Mouse (Mus musculus) heart, embryonic 11.5 days (tissue): ENCODE data around the gene Adprhl1. TPM values are rescaled to one million over a fixed set of nuclear protein-coding genes. Genes with fewer than 3 reads are reported as not detected.
A peak's percentile ranks its signal among the peaks of the same experiment; 100 is the strongest.

ENCODE experiments used
- ATAC-seq: fragments of 200-750 bp; cut with Nextera tagmentation; replicated peaks from 2 replicates; pipeline ENCODE4 v1.8.0; 2017; ENCODE audit warnings: moderate library complexity; ENCODE audit not compliant: insufficient number of reproducible peaks, low FRiP score, low TSS enrichment
- H3K27ac ChIP-seq: fragments of 300-500 bp; sonication (generic); 2 replicates; pipeline ENCODE4 v1.5.1; 2014; ENCODE audit warnings: mild to moderate bottlenecking, low read depth, low read length
- H3K27me3 ChIP-seq: fragments of 300-500 bp; sonication (generic); 2 replicates; pipeline ENCODE4 v1.6.1; 2014; ENCODE audit warnings: mild to moderate bottlenecking, low read length, mixed read lengths; ENCODE audit not compliant: control insufficient read depth, insufficient read depth
- H3K36me3 ChIP-seq: fragments of 300-500 bp; sonication (generic); 2 replicates; pipeline ENCODE4 v1.6.1; 2014; ENCODE audit warnings: mild to moderate bottlenecking, low read length, moderate library complexity, mixed read lengths; ENCODE audit not compliant: control insufficient read depth, insufficient read depth
- H3K4me1 ChIP-seq: fragments of 300-500 bp; sonication (generic); 2 replicates; pipeline ENCODE4 v1.6.1; 2014; ENCODE audit warnings: low read length; ENCODE audit not compliant: control insufficient read depth, insufficient read depth
- H3K4me2 ChIP-seq: fragments of 300-500 bp; sonication (generic); 2 replicates; pipeline ENCODE4 v1.6.1; 2014; ENCODE audit warnings: mild to moderate bottlenecking, moderate library complexity
- H3K4me3 ChIP-seq: fragments of 300-500 bp; sonication (generic); 2 replicates; pipeline ENCODE4 v1.5.1; 2014; ENCODE audit warnings: low read depth, low read length
- H3K9ac ChIP-seq: fragments of 300-500 bp; sonication (generic); 2 replicates; pipeline ENCODE4 v1.6.1; 2014; ENCODE audit warnings: mild to moderate bottlenecking, low read depth, low read length, moderate library complexity
- H3K9me3 ChIP-seq: fragments of 300-500 bp; sonication (generic); replicated peaks from 2 replicates; pipeline ENCODE4 v1.6.1; 2016; ENCODE audit warnings: low read length; ENCODE audit not compliant: control insufficient read depth
- WGBS: fragments of 180-500 bp; shearing (Covaris S2); extraction: QIAGEN DNeasy Blood & Tissue Kit; methylation state at CpG from one replicate; pipeline ENCODE4 v1.1.7; 2014; ENCODE audit not compliant: insufficient replicate concordance; 5-methylcytosine and 5-hydroxymethylcytosine counted together
- polyA plus RNA-seq: library from polyadenylated mRNA; unstranded; fragments of >200 nt; fragmentation: Nextera tagmentation; extraction: Ambion mirVana; gene quantifications from 2 replicates; pipeline ENCODE4 v1.2.1, GENCODE M21; 2014

The Adprhl1 gene
- polyA plus RNA-seq, 1 experiment from 2014 or later, result 132 TPM

DNA sequence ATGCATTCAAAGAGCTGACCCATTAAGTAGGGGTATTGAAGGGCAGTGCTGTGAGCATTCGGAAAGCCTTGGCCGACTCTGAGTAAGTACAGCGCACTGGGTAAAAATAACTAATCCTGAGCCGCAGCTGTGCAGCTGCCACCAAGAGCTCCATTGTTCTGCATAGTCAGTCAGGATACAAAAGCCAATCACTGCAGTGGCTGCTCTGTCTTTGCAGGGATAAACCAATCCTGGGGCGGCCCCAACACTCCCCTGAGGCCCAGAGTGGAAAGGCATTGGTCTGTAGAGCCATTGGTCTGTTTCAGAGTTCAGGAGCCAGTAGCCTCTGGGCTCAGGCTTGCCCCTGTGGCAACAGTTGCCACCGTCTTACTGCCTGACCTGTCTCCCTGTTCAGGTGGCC is 27.7 kb downstream of the Adprhl1 start:
- H3K27me3 ChIP-seq, result no peaks in the 10 kb centered on the region; the same call in 1 of the 2 replicates
- no peak overlapping the region; the same call in 1 of the 2 replicates for H3K4me2 ChIP-seq
- H3K27ac ChIP-seq, result peak overlapping the region; percentile 70
- H3K4me1 ChIP-seq, result peaks cover 29% of the 10 kb centered on the region
- 0 out of 2 replicates have a peak overlapping the region, but pooled peaks have one; percentile 1 for H3K9ac ChIP-seq
- ATAC-seq, result no peak; the same call in 1 of the 2 replicates
- H3K9me3 ChIP-seq, result no peaks in the 10 kb centered on the region
- H3K4me3 ChIP-seq, result no peak overlapping the region
- no peaks in the 10 kb centered on the region; the same call in none of the 2 replicates for H3K36me3 ChIP-seq
- 46% methylated on average over 6 of the region's 6 CpGs for WGBS

DNA sequence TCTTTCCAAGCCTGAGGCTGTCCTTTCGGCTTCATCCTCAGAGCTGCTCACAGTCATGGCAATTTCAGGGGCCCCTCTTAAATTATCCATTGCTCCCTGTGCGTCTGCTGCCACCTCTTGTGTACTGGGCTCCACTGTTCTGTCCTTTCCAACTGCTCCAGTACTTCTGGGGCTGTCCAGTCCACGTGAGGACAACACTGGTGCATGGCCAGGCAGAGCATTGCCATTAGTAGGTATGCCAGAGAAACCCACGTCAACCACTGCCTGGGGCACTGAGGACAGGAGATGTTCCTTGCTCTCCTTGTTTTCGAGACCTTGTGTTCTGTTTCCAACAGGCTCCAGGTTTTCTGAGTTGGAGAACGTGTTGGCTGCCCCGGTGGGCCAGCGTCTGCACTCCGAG is 29.5 kb downstream of the Adprhl1 start:
- 77% methylated on average over 9 of the region's 9 CpGs for WGBS
- H3K4me3 ChIP-seq, result no peak overlapping the region
- peaks cover 3% of the 10 kb centered on the region for H3K36me3 ChIP-seq
- H3K4me2 ChIP-seq, result no peak overlapping the region
- H3K4me1 ChIP-seq, result peaks cover 18% of the 10 kb centered on the region
- no peak overlapping the region for H3K27ac ChIP-seq
- H3K9ac ChIP-seq, result no peak overlapping the region
- ATAC-seq, result no peak
- H3K27me3 ChIP-seq, result no peaks in the 10 kb centered on the region; the same call in 1 of the 2 replicates
- H3K9me3 ChIP-seq, result no peaks in the 10 kb centered on the region

DNA sequence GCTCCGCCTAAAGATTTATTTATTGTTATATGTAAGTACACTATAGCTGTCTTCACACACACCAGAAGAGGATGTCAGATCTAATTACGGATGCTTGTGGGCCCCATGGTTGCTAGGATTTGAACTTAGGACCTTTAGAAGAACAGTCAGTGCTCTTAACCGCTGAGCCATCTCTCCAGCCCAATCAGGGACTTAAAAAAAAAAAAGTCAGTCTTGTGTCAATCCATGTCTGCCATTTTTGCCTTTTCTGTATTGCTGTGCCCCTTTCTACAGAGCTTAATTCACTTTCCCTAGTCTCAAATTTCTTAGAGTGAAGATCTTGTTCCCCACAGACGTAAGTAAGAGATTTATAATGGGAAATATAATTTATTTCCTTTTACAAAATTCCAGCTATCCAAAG is 35.5 kb downstream of the Adprhl1 start:
- Histone ChIP-seq H3K9me3 (no peaks in the 10 kb centered on the region), H3K4me2 (no peak overlapping the region), H3K9ac (no peak overlapping the region), H3K27me3 (no peaks in the 10 kb centered on the region), H3K36me3 (peaks cover 3% of the 10 kb centered on the region; the same call in 1 of the 2 replicates), H3K27ac (no peak overlapping the region), H3K4me3 (no peak overlapping the region), H3K4me1 (peaks cover 10% of the 10 kb centered on the region)
- 84% methylated on average over 4 of the region's 4 CpGs for WGBS
- no peak for ATAC-seq

DNA sequence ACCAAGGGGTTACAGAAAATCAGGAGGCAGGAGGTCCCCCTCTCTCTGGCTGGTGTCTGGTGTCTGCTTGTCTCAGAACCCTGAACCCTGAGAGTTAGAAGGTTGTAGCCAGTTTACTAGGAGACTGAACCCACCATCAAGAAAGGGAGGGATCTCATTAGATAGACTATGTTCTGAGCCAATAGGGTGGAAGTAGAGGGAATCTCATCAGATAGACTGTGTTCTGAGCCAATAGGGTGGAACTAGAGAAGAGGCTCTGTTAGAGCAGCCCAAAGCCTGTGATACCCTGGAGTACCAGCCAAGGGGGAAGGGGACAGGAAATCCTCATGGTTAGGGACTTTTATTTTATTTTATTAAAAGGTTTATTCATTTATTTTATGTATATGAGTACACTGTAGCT is 36.0 kb downstream of the Adprhl1 start:
- H3K4me2 ChIP-seq, result no peak overlapping the region
- peaks cover 15% of the 10 kb centered on the region for H3K4me1 ChIP-seq
- H3K36me3 ChIP-seq, result 0 out of 2 replicates have a peak, but pooled peaks cover 3% of the 10 kb centered on the region
- no peak overlapping the region for H3K4me3 ChIP-seq
- no peak overlapping the region for H3K9ac ChIP-seq
- no peaks in the 10 kb centered on the region for H3K27me3 ChIP-seq
- no peaks in the 10 kb centered on the region for H3K9me3 ChIP-seq
- no peak overlapping the region for H3K27ac ChIP-seq
- no peak for ATAC-seq

DNA sequence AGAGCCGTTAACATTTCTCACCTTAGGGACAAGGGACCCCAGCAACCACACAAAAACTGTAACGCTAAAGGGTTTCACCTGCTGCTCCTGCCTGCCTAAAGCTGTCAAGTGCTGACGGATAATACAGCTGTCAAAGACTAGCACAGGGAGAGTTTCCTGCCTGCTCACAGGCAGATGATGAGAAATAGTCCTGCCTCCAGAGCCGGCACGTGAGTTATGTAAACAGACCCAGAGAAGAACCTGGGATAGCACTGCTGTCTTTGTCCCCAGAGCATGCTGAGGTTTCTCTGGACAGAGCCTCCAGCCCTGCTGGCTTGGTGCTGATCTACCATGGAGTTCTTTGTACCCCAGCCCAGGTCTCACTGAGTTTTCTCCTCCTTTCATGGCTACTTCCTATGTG is 36.9 kb downstream of the Adprhl1 start:
- peaks cover 15% of the 10 kb centered on the region for H3K4me1 ChIP-seq
- H3K36me3 ChIP-seq, result 0 out of 2 replicates have a peak, but pooled peaks cover 3% of the 10 kb centered on the region
- no peak overlapping the region for H3K4me3 ChIP-seq
- H3K9me3 ChIP-seq, result no peaks in the 10 kb centered on the region
- H3K27me3 ChIP-seq, result no peaks in the 10 kb centered on the region
- 30% methylated on average over 5 of the region's 5 CpGs for WGBS
- H3K4me2 ChIP-seq, result no peak overlapping the region
- no peak for ATAC-seq
- 0 out of 2 replicates have a peak overlapping the region, but pooled peaks have one; percentile 10 for H3K9ac ChIP-seq
- peak overlapping the region; percentile 50; the same call in 1 of the 2 replicates for H3K27ac ChIP-seq

DNA sequence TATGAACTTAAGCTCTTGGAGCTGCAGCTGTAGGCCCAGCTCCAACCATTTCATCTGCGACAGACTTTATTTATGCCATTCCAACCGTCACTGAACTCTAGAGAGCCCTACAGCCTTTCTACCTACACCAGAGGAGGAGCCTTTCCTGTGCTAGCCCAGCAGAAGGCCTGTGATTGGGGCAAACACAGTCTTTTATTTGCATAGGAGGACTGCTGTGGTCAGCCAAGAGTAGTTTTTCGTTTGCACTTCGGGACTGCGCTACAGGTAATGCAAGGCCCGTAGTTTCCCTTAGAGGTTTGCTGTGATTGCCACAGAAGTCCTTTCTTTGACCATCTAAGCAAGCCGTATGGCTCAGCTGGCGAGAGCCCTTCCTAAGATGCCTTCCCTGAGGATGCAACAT is 37.6 kb downstream of the Adprhl1 start:
- ATAC-seq, result no peak
- no peak overlapping the region for H3K4me3 ChIP-seq
- 65% methylated on average over 8 of the region's 8 CpGs for WGBS
- H3K36me3 ChIP-seq, result 0 out of 2 replicates have a peak, but pooled peaks cover 3% of the 10 kb centered on the region
- H3K4me1 ChIP-seq, result peaks cover 15% of the 10 kb centered on the region
- no peaks in the 10 kb centered on the region for H3K27me3 ChIP-seq
- H3K9ac ChIP-seq, result no peak overlapping the region
- no peak overlapping the region for H3K4me2 ChIP-seq
- H3K9me3 ChIP-seq, result no peaks in the 10 kb centered on the region
- peak overlapping the region; percentile 37 for H3K27ac ChIP-seq

DNA sequence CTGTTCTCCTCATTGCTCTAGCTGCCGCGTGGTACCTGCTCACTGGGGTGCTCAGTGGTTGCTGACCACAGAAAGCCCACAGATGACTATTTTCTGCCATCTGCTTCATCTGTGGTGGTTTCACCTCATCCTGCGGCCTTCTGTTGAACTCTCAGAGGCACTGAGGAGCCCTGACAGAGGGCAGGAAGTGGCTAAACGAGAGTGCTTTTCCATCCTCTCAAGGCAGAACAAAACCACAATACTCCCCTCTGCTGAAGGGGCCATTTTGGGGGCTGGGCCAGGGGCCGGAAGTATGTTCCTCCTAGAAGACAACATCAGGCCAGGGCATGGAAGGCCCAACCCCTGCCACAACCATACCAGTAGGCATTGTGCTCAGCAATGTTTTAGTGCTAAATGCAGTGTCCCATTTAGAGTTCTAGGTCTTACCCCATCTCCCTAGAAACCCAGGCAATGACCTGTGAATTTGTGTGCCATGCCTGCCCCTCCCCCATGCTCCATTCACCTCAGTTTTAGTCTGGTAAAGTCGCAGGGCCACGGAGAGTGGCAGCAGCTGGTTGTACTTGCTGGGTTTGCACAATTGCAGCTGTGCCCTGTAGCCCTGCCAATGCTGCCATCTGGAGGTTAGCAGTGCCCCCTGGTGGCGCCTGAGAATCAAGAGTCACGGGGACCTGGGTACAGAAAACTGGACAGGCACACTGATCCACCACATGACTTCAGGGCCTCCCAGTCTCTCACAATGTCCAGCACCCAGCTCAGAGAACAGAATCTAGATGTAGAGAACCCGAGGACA is 40.3 kb downstream of the Adprhl1 start:
- H3K27me3 ChIP-seq, result no peaks in the 10 kb centered on the region
- no peak overlapping the region for H3K4me3 ChIP-seq
- peak overlapping the region; percentile 54 for H3K27ac ChIP-seq
- peak; percentile 36 for ATAC-seq
- peaks cover 31% of the 10 kb centered on the region for H3K4me1 ChIP-seq
- 20% methylated on average over 10 of the region's 10 CpGs for WGBS
- no peak overlapping the region; the same call in 1 of the 2 replicates for H3K9ac ChIP-seq
- no peaks in the 10 kb centered on the region for H3K36me3 ChIP-seq
- peak overlapping the region; percentile 52 for H3K4me2 ChIP-seq
- H3K9me3 ChIP-seq, result no peaks in the 10 kb centered on the region

DNA sequence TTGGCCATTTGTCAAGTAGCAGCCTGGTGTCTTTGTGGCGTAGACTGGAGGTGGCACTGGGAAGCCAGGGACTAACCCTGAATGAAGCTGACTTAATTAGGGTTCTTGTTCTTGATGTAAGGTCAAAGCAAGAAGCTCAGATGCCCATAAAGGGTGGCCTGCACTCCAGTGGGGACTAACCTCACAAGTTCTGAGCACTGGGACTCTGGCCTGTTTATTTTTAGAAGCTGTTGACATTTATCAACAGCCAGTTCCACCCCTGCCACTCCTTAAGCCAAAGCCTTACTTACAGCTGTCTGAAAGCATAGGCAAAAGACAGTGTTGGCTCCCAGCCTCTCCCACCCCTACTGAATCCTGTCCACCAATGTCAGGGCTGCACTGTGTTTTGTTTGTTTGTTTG is 44.2 kb downstream of the Adprhl1 start:
- ATAC-seq, result peak; percentile 62
- no peaks in the 10 kb centered on the region for H3K27me3 ChIP-seq
- peaks cover 33% of the 10 kb centered on the region for H3K4me1 ChIP-seq
- H3K36me3 ChIP-seq, result no peaks in the 10 kb centered on the region
- H3K9me3 ChIP-seq, result no peaks in the 10 kb centered on the region
- 44% methylated on average over 1 of the region's 1 CpGs for WGBS
- H3K27ac ChIP-seq, result peak overlapping the region; percentile 83
- H3K9ac ChIP-seq, result peak overlapping the region; percentile 1; the same call in 1 of the 2 replicates
- H3K4me3 ChIP-seq, result no peak overlapping the region
- H3K4me2 ChIP-seq, result peak overlapping the region; percentile 22
